Mouse (Mus musculus): ENCODE data around the gene Ggt1. TPM values are rescaled to one million over a fixed set of nuclear protein-coding genes. Genes with fewer than 3 reads are reported as not detected.
"Not testable (repeated sequence)": the region's sequence is repeated elsewhere in the genome, so short reads cannot be mapped to it uniquely, and the experiment has no call there.

Gene Ggt1
- polyA plus RNA-seq, 1 experiment from 2014 or later: 1.9 TPM

DNA sequence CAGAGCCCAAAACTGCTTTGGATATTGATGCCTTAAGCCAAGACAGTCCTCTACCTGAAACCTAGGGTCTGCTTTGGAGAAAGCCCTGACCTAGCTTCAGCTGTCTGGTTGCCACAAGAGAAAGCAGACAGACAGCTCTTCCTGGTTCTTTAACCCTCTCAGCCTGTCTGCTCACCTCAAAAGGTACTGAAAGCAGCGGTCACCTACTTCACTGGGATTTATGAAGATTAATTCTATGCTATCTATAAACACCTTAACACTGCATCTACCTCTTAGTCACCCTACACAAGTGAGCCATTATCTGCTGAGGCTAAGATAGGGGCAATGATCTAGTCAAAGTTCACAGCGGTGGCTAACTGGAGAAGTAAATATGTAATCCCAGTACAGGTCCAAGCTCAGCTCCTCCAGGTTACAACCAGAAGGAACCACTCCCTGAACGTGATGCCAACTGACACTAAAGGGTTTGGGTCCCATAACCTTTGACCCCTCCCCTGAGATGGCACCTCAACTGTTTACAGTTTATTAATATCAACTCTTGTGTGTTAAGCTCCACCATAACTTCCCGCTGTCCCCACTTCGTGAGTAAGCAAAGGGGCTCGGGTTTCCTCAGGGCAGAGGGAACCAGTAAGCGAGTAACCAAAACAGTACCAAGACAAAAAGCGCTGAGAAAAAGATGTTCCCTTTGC lies 45.2 kb upstream of the Ggt1 start:
- WGBS: 22% methylated on average over 8 of the region's 8 CpGs
- DNase-seq (no peak), ATAC-seq (ENCODE audit: insufficient read depth) (no peak)
- Histone ChIP-seq H3K4me2 (peak overlapping the region; percentile 95), H3K9me3 (ENCODE audit: low read depth, low read length) (no peaks in the 10 kb centered on the region), H3K9ac (peak overlapping the region; percentile 82), H3K4me3 (ENCODE audit: low read depth, low read length) (peak overlapping the region; percentile 66), H3K27ac (ENCODE audit: low read depth) (peak overlapping the region; percentile 99), H3K27me3 (ENCODE audit: insufficient read depth, low read length) (no peaks in the 10 kb centered on the region), H3K4me1 (ENCODE audit: insufficient read depth) (0 out of 2 replicates have a peak, but pooled peaks cover 6% of the 10 kb centered on the region), H3K36me3 (ENCODE audit: insufficient read depth) (peaks cover 28% of the 10 kb centered on the region)
- no peak for TF ChIP-seq CTCF (IDR thresholded peaks at IDR 0.05; ENCODE audit: low read depth)

DNA sequence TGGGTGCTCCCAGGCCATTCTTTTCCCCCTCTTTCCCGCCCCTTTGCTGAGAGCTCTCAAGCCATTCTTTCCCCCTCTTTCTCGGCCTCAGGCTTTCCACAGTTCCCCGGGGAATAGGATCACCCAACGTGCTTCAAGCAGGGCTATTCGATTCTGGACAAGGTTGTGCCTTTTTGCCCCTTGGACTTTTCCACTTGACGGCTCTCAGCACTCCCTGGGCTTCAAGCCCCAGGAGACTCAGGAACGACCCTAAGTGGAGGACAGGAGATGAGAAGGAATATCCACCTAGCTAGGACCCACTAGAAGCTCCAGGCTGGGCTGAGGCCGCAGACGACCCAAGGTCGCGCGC lies 44.7 kb upstream of the Ggt1 start:
- Histone ChIP-seq H3K27me3 (ENCODE audit: insufficient read depth, low read length) (no peaks in the 10 kb centered on the region), H3K9ac (peak overlapping the region; percentile 82), H3K4me2 (peak overlapping the region; percentile 95), H3K4me3 (ENCODE audit: low read depth, low read length) (peak overlapping the region; percentile 66), H3K4me1 (ENCODE audit: insufficient read depth) (0 out of 2 replicates have a peak, but pooled peaks cover 6% of the 10 kb centered on the region), H3K27ac (ENCODE audit: low read depth) (peak overlapping the region; percentile 99), H3K9me3 (ENCODE audit: low read depth, low read length) (no peaks in the 10 kb centered on the region), H3K36me3 (ENCODE audit: insufficient read depth) (peaks cover 28% of the 10 kb centered on the region)
- WGBS: 1% methylated on average over 12 of the region's 12 CpGs
- ATAC-seq (ENCODE audit: insufficient read depth): no peak
- no peak for DNase-seq
- TF ChIP-seq CTCF (IDR thresholded peaks at IDR 0.05; ENCODE audit: low read depth): no peak

DNA sequence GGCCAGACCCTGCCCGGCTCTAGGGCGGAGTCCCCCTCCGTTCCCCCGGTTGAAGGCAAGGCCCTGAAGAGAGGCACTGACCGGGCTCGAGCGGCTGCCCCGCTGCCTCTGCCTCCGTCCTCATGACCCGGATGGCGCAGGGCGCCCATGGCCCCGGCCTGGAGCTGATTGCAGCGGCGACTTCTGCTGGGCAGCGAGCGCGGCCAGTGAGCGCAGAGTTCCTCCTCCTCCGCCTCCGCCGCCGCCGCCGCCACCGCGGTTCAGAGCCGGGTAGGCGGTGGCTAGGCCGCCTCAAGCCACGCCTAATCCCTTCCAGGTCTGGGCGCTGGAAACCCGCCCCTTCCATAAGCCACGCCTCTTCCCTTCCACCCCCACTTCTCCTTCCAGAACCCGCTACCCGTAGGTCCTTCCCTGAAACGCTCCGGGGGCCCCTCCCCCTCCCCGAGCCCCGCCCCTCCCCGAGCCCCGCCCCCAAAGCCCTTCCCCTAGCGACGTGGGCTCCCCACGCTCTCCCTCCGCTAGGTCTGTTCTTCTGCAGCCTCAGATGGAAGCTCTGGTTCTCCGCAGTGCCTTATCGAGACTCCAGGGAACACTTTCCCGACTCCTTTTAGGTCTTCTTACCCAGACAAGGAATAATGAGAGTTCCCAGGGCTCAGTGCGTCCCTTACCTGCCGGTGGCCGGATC lies 44.2 kb upstream of the Ggt1 start, which contains the start of gene Snrpd3:
TSS of gene Snrpd3 (plus strand) at position 479 of the 685 bp plus-strand sequence.
- Histone ChIP-seq H3K4me1 (ENCODE audit: insufficient read depth) (0 out of 2 replicates have a peak, but pooled peaks cover 6% of the 10 kb centered on the region), H3K36me3 (ENCODE audit: insufficient read depth) (peaks cover 30% of the 10 kb centered on the region), H3K27me3 (ENCODE audit: insufficient read depth, low read length) (no peaks in the 10 kb centered on the region), H3K9ac (peak within 1 kb of the TSS; percentile 82), H3K4me2 (peak within 1 kb of the TSS; percentile 95), H3K4me3 (ENCODE audit: low read depth, low read length) (peak within 1 kb of the TSS; percentile 66), H3K9me3 (ENCODE audit: low read depth, low read length) (no peaks in the 10 kb centered on the region), H3K27ac (ENCODE audit: low read depth) (peak within 1 kb of the TSS; percentile 99)
- under 1% methylated on average over 52 of the region's 52 CpGs for WGBS
- peak; percentile 98 for DNase-seq
- no peak for TF ChIP-seq CTCF (IDR thresholded peaks at IDR 0.05; ENCODE audit: low read depth)
- ATAC-seq (ENCODE audit: insufficient read depth): peak; percentile 93

DNA sequence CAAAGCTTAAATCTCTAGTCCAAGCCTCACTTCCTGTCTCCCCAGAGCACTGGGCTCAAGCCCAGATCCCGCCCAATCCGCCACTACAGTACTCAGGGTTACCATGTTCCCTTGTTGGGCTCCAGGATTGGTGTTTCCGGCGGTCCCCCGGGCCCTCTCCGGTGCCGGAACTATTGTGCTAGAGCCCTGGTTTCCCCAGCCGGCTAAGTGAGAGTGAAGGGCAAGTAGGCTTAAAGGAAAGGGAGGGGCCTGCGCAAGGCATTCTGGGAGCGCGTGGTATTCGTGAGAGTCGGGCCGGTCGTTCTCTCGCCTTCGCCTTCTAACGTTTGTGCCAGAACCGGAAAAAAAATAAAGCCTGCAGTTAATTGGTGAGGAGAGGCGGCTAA lies 43.7 kb upstream of the Ggt1 start, which contains the start of gene Gucd1:
TSS of gene Gucd1 (minus strand) at position 215 of the 386 bp plus-strand sequence.
- Histone ChIP-seq H3K9ac (peak within 1 kb of the TSS; percentile 82), H3K27me3 (ENCODE audit: insufficient read depth, low read length) (no peaks in the 10 kb centered on the region), H3K36me3 (ENCODE audit: insufficient read depth) (peaks cover 33% of the 10 kb centered on the region), H3K9me3 (ENCODE audit: low read depth, low read length) (no peaks in the 10 kb centered on the region), H3K27ac (ENCODE audit: low read depth) (peak within 1 kb of the TSS; percentile 99), H3K4me3 (ENCODE audit: low read depth, low read length) (peak within 1 kb of the TSS; percentile 66), H3K4me2 (peak within 1 kb of the TSS; percentile 95), H3K4me1 (ENCODE audit: insufficient read depth) (0 out of 2 replicates have a peak, but pooled peaks cover 6% of the 10 kb centered on the region)
- peak; percentile 98 for DNase-seq
- no peak for TF ChIP-seq CTCF (IDR thresholded peaks at IDR 0.05; ENCODE audit: low read depth)
- peak; percentile 92 for ATAC-seq (ENCODE audit: insufficient read depth)
- 1% methylated on average over 20 of the region's 20 CpGs for WGBS

DNA sequence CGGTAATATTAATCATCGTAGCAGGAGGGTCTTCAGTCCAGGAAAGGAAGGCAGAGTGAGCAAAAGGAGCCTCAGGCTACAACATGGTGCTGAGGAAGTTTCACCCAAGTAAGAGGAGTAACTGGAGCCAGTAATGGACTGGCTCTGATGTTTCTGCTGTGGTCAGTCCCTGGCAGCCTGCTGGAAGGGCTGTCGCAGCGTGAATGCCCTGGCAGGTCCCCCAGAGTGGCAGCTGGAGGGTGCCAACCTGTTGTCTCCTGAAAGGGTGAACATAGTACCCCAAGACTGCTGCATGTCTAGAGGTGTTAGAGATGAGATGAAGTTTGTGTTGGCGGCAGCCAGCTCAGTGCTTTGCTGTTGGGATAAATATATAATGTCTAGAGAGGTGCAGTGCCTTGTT lies 40.8 kb upstream of the Ggt1 start:
- TF ChIP-seq CTCF (IDR thresholded peaks at IDR 0.05; ENCODE audit: low read depth): no peak
- WGBS: 90% methylated on average over 5 of the region's 5 CpGs
- Histone ChIP-seq H3K9ac (no peak overlapping the region), H3K4me2 (no peak overlapping the region), H3K27me3 (ENCODE audit: insufficient read depth, low read length) (no peaks in the 10 kb centered on the region), H3K36me3 (ENCODE audit: insufficient read depth) (peaks cover 58% of the 10 kb centered on the region), H3K9me3 (ENCODE audit: low read depth, low read length) (no peaks in the 10 kb centered on the region), H3K4me1 (ENCODE audit: insufficient read depth) (0 out of 2 replicates have a peak, but pooled peaks cover 6% of the 10 kb centered on the region), H3K27ac (ENCODE audit: low read depth) (no peak overlapping the region), H3K4me3 (ENCODE audit: low read depth, low read length) (no peak overlapping the region)
- DNase-seq (no peak), ATAC-seq (ENCODE audit: insufficient read depth) (no peak)

DNA sequence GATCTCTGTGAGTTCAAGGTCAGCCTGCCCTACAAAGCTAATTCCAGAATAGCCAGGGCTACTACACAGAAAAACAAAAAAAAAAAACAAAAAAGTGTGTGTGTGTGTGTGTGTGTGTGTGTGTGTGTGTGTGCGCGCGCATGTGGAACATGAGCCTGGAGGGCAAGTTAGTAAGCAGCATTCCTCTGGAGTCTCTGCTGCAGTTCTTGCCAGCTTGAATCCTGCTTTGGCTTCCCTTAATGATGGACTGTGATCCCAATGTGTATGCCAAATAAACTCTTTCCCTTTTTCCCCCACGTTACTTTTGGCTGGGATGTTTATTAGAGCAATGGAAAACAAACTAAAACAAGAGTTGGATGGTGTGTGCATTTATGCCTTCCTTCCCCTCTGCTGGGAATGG lies 39.8 kb upstream of the Ggt1 start:
- 0 out of 2 replicates have a peak, but pooled peaks cover 6% of the 10 kb centered on the region for H3K4me1 ChIP-seq (ENCODE audit: insufficient read depth)
- no peak overlapping the region for H3K9ac ChIP-seq
- WGBS: 89% methylated on average over 4 of the region's 4 CpGs
- H3K4me3 ChIP-seq (ENCODE audit: low read depth, low read length): no peak overlapping the region
- no peak overlapping the region for H3K27ac ChIP-seq (ENCODE audit: low read depth)
- DNase-seq: no peak
- no peak overlapping the region for H3K4me2 ChIP-seq
- peaks cover 65% of the 10 kb centered on the region for H3K36me3 ChIP-seq (ENCODE audit: insufficient read depth)
- TF ChIP-seq CTCF (IDR thresholded peaks at IDR 0.05; ENCODE audit: low read depth): no peak
- no peak for ATAC-seq (ENCODE audit: insufficient read depth)
- H3K27me3 ChIP-seq (ENCODE audit: insufficient read depth, low read length): no peaks in the 10 kb centered on the region
- H3K9me3 ChIP-seq (ENCODE audit: low read depth, low read length): no peaks in the 10 kb centered on the region

DNA sequence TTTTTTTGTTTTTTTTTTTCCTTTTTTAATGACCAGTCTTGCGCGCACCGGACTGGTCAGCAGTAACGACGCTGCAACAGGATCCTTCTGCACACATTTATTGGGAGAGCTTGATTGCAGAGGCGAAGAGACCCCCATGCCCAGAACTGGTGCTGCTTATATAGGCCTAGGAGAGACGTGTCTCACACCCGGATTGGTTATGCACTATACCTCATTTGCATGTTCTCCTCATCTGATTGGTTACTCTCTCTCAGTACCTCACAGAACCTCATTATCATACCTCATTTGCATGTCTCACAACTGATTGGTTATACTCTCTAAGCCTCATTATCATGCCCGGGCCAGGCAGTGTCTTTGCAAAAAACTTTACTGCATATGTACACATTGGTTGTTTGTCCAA lies 36.0 kb upstream of the Ggt1 start:
- H3K9me3 ChIP-seq (ENCODE audit: low read depth, low read length); H3K4me1 ChIP-seq (ENCODE audit: insufficient read depth); H3K27ac ChIP-seq (ENCODE audit: low read depth); H3K9ac ChIP-seq; H3K27me3 ChIP-seq (ENCODE audit: insufficient read depth, low read length); DNase-seq; H3K4me3 ChIP-seq (ENCODE audit: low read depth, low read length); ATAC-seq (ENCODE audit: insufficient read depth); H3K4me2 ChIP-seq: not testable (repeated sequence)
- H3K36me3 ChIP-seq (ENCODE audit: insufficient read depth): peaks cover 75% of the 10 kb centered on the region
- WGBS: 88% methylated on average over 9 of the region's 9 CpGs

Measured in lung, embryonic 14.5 days (tissue).